Mouse (Mus musculus) megakaryocyte, embryonic 14.5 days (primary cell): ENCODE measurements around the gene Ckap4.

Source experiments
- FLI1 ChIP-seq: IDR thresholded peaks from 2 replicates; pipeline ENCODE4 v1.6.1; 2012; ENCODE audit warnings: low read length, inconsistent platforms, mixed read lengths
- GATA1 ChIP-seq: IDR thresholded peaks from 3 replicates; pipeline ENCODE4 v1.6.1; 2012; ENCODE audit warnings: mixed read lengths, low read length, inconsistent platforms, borderline replicate concordance

- TF ChIP-seq GATA1 (no peak), FLI1 (no peak)
Measured at GRCm38 (mm10) chr10:84483553-84483952, 50.3 kb downstream of the Ckap4 start.
